Mouse (Mus musculus): ENCODE measurements around the gene Arsg.

- TF ChIP-seq MYOD1 (IDR thresholded peaks at IDR 0.05; ENCODE audit: control insufficient read depth in 1 of 3, insufficient read length in 2 of 3, low read depth in 2 of 3) (no peak), POLR2A (IDR thresholded peaks at IDR 0.05; ENCODE audit: insufficient read length, low read depth) (no peak), MAX (IDR thresholded peaks at IDR 0.05; ENCODE audit: low read depth) (no peak), CEBPB (IDR thresholded peaks at IDR 0.05; ENCODE audit: insufficient read depth, poor library complexity, severe bottlenecking) (no peak), E2F4 (IDR thresholded peaks at IDR 0.05; ENCODE audit: insufficient read depth) (no peak)
Measured at GRCm38 (mm10) chr11:109489763-109490162, 16.6 kb downstream of the Arsg start.
